Mouse (Mus musculus) MEL (cell line): Measurements from ENCODE around the gene Rtbdn.

ENCODE experiments used
- CTCF ChIP-seq, 3 experiments: IDR thresholded peaks in 2 of 3; conservative IDR thresholded peaks in 1 of 3; 2 replicates each; pipeline ENCODE4 v1.5.1; 2011 to 2012; ENCODE audit warnings: low read length in 3 of 3, low read depth in 2 of 3, mild to moderate bottlenecking in 2 of 3, improper control_type of control experiment in 1 of 3, inconsistent platforms in 1 of 3, mixed read lengths in 1 of 3, moderate library complexity in 1 of 3; ENCODE audit not compliant: control insufficient read depth in 1 of 3, insufficient read depth in 1 of 3, poor library complexity in 1 of 3, severe bottlenecking in 1 of 3
- EP300 ChIP-seq, 2 experiments: IDR thresholded peaks; 2 replicates each; pipeline ENCODE4 v1.6.1; 2011; ENCODE audit warnings: improper control_type of control experiment in 2 of 2, low read length in 2 of 2, low read depth in 1 of 2, mild to moderate bottlenecking in 1 of 2
- ETS1 ChIP-seq: IDR thresholded peaks from 2 replicates; pipeline ENCODE4 v1.6.1; 2012; ENCODE audit warnings: low read depth, mild to moderate bottlenecking, inconsistent platforms, low read length, improper control_type of control experiment, moderate library complexity
- MAZ ChIP-seq: IDR thresholded peaks from 2 replicates; pipeline ENCODE4 v1.6.1; 2012; ENCODE audit warnings: low read depth, mild to moderate bottlenecking, inconsistent platforms, low read length, improper control_type of control experiment
- NRF1 ChIP-seq: IDR thresholded peaks from 2 replicates; pipeline ENCODE4 v1.6.1; 2014; ENCODE audit warnings: low read depth, mild to moderate bottlenecking, inconsistent platforms, low read length, improper control_type of control experiment, moderate library complexity; ENCODE audit not compliant: poor library complexity, insufficient read depth, severe bottlenecking
- POLR2A ChIP-seq, 2 experiments: IDR thresholded peaks; 2 replicates each; pipeline ENCODE4 v1.6.1; 2011 to 2012; ENCODE audit warnings: low read length in 2 of 2, mild to moderate bottlenecking in 2 of 2, control low read depth in 1 of 2, improper control_type of control experiment in 1 of 2, low read depth in 1 of 2, moderate library complexity in 1 of 2; ENCODE audit not compliant: control insufficient read depth in 1 of 2, insufficient read depth in 1 of 2, poor library complexity in 1 of 2

DNA sequence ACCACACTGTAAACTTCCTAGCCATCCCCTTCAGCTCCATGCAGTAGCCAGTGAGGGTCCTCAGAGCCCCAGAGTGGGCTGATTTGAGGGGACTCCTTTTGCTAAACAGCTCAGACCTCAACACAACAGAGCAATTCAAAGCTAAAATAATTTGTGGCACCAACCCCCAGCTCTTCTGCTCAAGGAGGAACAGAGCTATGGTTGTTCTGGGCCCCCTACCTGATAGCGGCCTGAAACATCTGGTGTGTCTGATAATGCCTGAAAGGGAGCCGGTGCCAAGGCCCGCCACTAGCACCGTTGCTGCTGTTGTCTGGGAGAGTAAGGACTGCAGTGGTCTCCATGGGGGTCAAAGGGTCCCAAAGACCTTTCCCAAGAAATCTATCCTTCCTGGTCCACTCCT is 45.7 kb upstream of the Rtbdn start:
- no peak for TF ChIP-seq NRF1
- peak in 1 of 2 experiments; percentile 53; a peak in 1 of 4 replicates for TF ChIP-seq POLR2A (IDR thresholded peaks at IDR 0.05; ENCODE audit: control insufficient read depth in 1 of 2, insufficient read depth in 1 of 2, low read depth in 1 of 2, low read length in 2 of 2, poor library complexity in 1 of 2)
- peak; percentile 94 for TF ChIP-seq MAZ
- TF ChIP-seq EP300 (IDR thresholded peaks at IDR 0.05; ENCODE audit: low read depth in 1 of 2, low read length in 2 of 2) = peak; percentile 97 to 99
- peak; percentile 93 for TF ChIP-seq ETS1
- no peak for TF ChIP-seq CTCF (IDR thresholded peaks at IDR 0.05 in 2 of 3, conservative IDR thresholded peaks at IDR 0.05 in 1 of 3; ENCODE audit: control insufficient read depth in 1 of 3, insufficient read depth in 1 of 3, low read depth in 2 of 3, low read length in 3 of 3, poor library complexity in 1 of 3, severe bottlenecking in 1 of 3)
